Mouse (Mus musculus): ENCODE measurements around the gene Whrn. TPM values are rescaled to one million over a fixed set of nuclear protein-coding genes. Genes with fewer than 3 reads are reported as not detected.

Gene Whrn
- polyA plus RNA-seq (2017; shearing (Covaris generic)) = 10 to 100 TPM in 1 of 2 experiments, 1 to 10 TPM in 1; 9.2 to 13.3 TPM

GRCm38 (mm10) chr4:63495915-63496278 lies at the start of gene Whrn:
Gene Whrn (minus strand): TSS chr4:63495991.

GRCm38 (mm10) chr4:63544494-63545230 lies 48.9 kb upstream of the Whrn start, which contains the start of gene Atp6v1g1:
Gene Atp6v1g1 (plus strand): TSS chr4:63544772.

GRCm38 (mm10) chr4:63403040-63403959 lies 92.5 kb downstream of the Whrn start, which contains the start of gene Akna:
Gene Akna (minus strand): TSS chr4:63403354.

Other genes starting within 250 kb of the Whrn start
- not detected for gene Orm1, start 151.4 kb downstream of the Whrn start, polyA plus RNA-seq (2017; shearing (Covaris generic))
- under 1 TPM; 0.41 to 0.50 TPM for gene Orm3, start 139.8 kb downstream of the Whrn start, polyA plus RNA-seq (2017; shearing (Covaris generic))
- under 1 TPM in 1 of 2 experiments, not detected in 1; 0.61 TPM for gene Orm2, start 133.5 kb downstream of the Whrn start, polyA plus RNA-seq (2017; shearing (Covaris generic))
- 100 to 1,000 TPM; 370 to 465 TPM for gene Akna, start 92.6 kb downstream of the Whrn start, polyA plus RNA-seq (2017; shearing (Covaris generic))
- gene Atp6v1g1, start 48.8 kb upstream of the Whrn start, polyA plus RNA-seq (2017; shearing (Covaris generic)) = 100 to 1,000 TPM; 138 to 142 TPM
- gene Tmem268, start 62.8 kb upstream of the Whrn start, polyA plus RNA-seq (2017; shearing (Covaris generic)) = 10 to 100 TPM; 27.3 to 32.4 TPM
- gene Gm11213, start 109.3 kb upstream of the Whrn start, polyA plus RNA-seq (2017; shearing (Covaris generic)) = not detected
- not detected for gene Tex48, start 126.4 kb upstream of the Whrn start, polyA plus RNA-seq (2017; shearing (Covaris generic))
- under 1 TPM; 0.33 to 0.40 TPM for gene Gm11214, start 167.4 kb upstream of the Whrn start, polyA plus RNA-seq (2017; shearing (Covaris generic))
- 1 to 10 TPM in 1 of 2 experiments, under 1 TPM in 1; 0.25 to 3.0 TPM for gene Tnfsf15, start 249.1 kb upstream of the Whrn start, polyA plus RNA-seq (2017; shearing (Covaris generic))